Mouse (Mus musculus) heart, embryonic 12.5 days (tissue): ENCODE measurements at regions not wholly inside any gene's neighbourhood (a gene's known extent, or its start where the extent isn't known, plus 50 kb on each side); places are given as distances from the start of the nearest gene placed in this dataset.

Experiments
- ATAC-seq: fragments of 200-750 bp; cut with Nextera tagmentation; 2 replicates; pipeline ENCODE4 v1.8.0; 2017; ENCODE audit warnings: moderate TSS enrichment, moderate library complexity; ENCODE audit not compliant: insufficient number of reproducible peaks, low FRiP score
- H3K27ac ChIP-seq: fragments of 300-500 bp; sonication (generic); 2 replicates; pipeline ENCODE4 v1.5.1; 2016; ENCODE audit warnings: mild to moderate bottlenecking, moderate library complexity; ENCODE audit not compliant: poor library complexity, severe bottlenecking
- H3K27me3 ChIP-seq: fragments of 300-500 bp; sonication (generic); replicated peaks from 2 replicates; pipeline ENCODE4 v1.6.1; 2016; ENCODE audit warnings: mild to moderate bottlenecking, moderate library complexity
- H3K36me3 ChIP-seq: fragments of 300-500 bp; sonication (generic); 2 replicates; pipeline ENCODE4 v1.6.1; 2016; ENCODE audit warnings: mild to moderate bottlenecking, moderate library complexity
- H3K4me1 ChIP-seq: fragments of 300-500 bp; sonication (generic); replicated peaks from 2 replicates; pipeline ENCODE4 v1.6.1; 2016; ENCODE audit warnings: mild to moderate bottlenecking
- H3K4me2 ChIP-seq: fragments of 300-500 bp; sonication (generic); 2 replicates; pipeline ENCODE4 v1.6.1; 2016; ENCODE audit warnings: mild to moderate bottlenecking, moderate library complexity
- H3K4me3 ChIP-seq: fragments of 300-500 bp; sonication (generic); 2 replicates; pipeline ENCODE4 v1.5.1; 2016; ENCODE audit warnings: mild to moderate bottlenecking
- H3K9ac ChIP-seq: fragments of 300-500 bp; sonication (generic); 2 replicates; pipeline ENCODE4 v1.6.1; 2016; ENCODE audit warnings: mild to moderate bottlenecking, moderate library complexity
- H3K9me3 ChIP-seq: fragments of 300-500 bp; sonication (generic); replicated peaks from 2 replicates; pipeline ENCODE4 v1.6.1; 2016; ENCODE audit warnings: mild to moderate bottlenecking, moderate library complexity
- WGBS: fragments of 180-500 bp; shearing (Covaris S2); methylation state at CpG from one replicate; pipeline ENCODE4 v1.1.7; 2016; 5-methylcytosine and 5-hydroxymethylcytosine counted together

- Histone ChIP-seq H3K36me3 (no peaks in the 10 kb centered on the region), H3K9ac (no peak overlapping the region), H3K9me3 (peaks cover 43% of the 10 kb centered on the region), H3K27ac (no peak overlapping the region), H3K27me3 (no peaks in the 10 kb centered on the region), H3K4me2 (no peak overlapping the region), H3K4me3 (no peak overlapping the region), H3K4me1 (no peaks in the 10 kb centered on the region)
- WGBS = 39% methylated on average over 2 of the region's 2 CpGs
- ATAC-seq = no peak
Observed at GRCm38 (mm10) chr17:18715501-18715900, 142.6 kb downstream of the Vmn2r96 start.

GRCm38 (mm10) chr17:18718275-18718674, 145.3 kb downstream of the Vmn2r96 start:
- Histone ChIP-seq H3K27me3 (no peaks in the 10 kb centered on the region), H3K4me2 (no peak overlapping the region), H3K36me3 (no peaks in the 10 kb centered on the region), H3K4me1 (no peaks in the 10 kb centered on the region), H3K27ac (no peak overlapping the region), H3K4me3 (no peak overlapping the region), H3K9me3 (peaks cover 64% of the 10 kb centered on the region), H3K9ac (no peak overlapping the region)
- ATAC-seq = no peak
- 82% methylated on average over 2 of the region's 2 CpGs for WGBS

GRCm38 (mm10) chr17:18719795-18720194, 146.8 kb downstream of the Vmn2r96 start:
- Histone ChIP-seq H3K4me1 (no peaks in the 10 kb centered on the region), H3K4me2 (no peak overlapping the region), H3K9me3 (peaks cover 60% of the 10 kb centered on the region), H3K9ac (no peak overlapping the region), H3K36me3 (no peaks in the 10 kb centered on the region), H3K4me3 (no peak overlapping the region), H3K27me3 (no peaks in the 10 kb centered on the region), H3K27ac (no peak overlapping the region)
- ATAC-seq = no peak
